Comparison of ENCODE assay signal across 9 mouse cellular contexts in the genomic region with DNA sequence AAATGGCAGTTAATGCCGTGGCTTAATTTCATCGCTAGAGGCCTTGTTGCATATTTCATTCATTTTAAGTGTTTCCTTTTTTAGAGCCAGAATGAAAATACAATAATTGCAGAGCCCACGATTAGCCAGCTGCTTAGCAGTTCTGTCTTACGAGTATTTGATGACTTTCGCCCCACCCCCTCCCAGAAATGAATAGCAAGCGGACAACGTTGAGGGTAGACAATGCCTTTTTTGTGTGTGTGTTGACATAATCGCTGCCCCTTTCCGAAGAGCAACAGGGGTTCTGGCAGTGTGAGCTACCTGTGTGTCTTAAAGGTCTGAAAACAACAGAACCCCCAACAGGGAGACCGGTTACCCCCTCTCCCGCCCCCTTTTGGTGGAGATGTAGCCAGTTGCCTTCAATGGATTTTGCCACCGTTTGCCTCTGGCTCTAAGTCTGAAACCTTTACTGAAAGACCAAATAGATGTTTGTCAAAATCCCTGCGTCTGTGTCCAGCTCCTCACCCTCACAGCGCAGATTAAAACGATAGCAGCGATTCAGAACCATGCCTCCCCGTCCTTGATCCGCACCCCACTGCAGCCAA.
DNase-seq lines count a peak whose midpoint lies in the region; ATAC-seq lines count a peak whose summit lies in the region.
"Had no signal": no experiment of that assay in that cellular context is flagged by ENCODE, and none has a peak within 500 bp of the region (broad histone marks: within the 10 kb centered on the region; RNA-seq: fewer than 3 reads in every experiment).

No protein-coding gene starts in this region.

- intact Hi-C loops in gastrocnemius, postnatal 36 days (cut with DNase I): no loop called here

- no peak for ATAC-seq in kidney, embryonic 15.5 days (replicated peaks; ENCODE audit: low FRiP score)
- peak; percentile 77 for ATAC-seq in forebrain, embryonic 14.5 days
- ATAC-seq in midbrain, embryonic 14.5 days (ENCODE audit: low FRiP score, low TSS enrichment): no peak

- no peaks in the 10 kb centered on the region for H3K27me3 ChIP-seq in kidney, embryonic 15.5 days
- H3K27me3 ChIP-seq in forebrain, embryonic 14.5 days (replicated peaks; ENCODE audit: control insufficient read depth, insufficient read depth, low read length): no peaks in the 10 kb centered on the region
- no peaks in the 10 kb centered on the region for H3K27me3 ChIP-seq in midbrain, embryonic 14.5 days (ENCODE audit: control insufficient read depth, insufficient read depth, low read length)

- no peaks in the 10 kb centered on the region for H3K4me1 ChIP-seq in kidney, embryonic 15.5 days
- peaks cover 8% of the 10 kb centered on the region; the same call in 1 of the 2 replicates for H3K4me1 ChIP-seq in forebrain, embryonic 14.5 days (ENCODE audit: control insufficient read depth, insufficient read depth, low read length)
- peaks cover 14% of the 10 kb centered on the region; the same call in 1 of the 2 replicates for H3K4me1 ChIP-seq in midbrain, embryonic 14.5 days (ENCODE audit: control insufficient read depth, insufficient read depth, low read length)

- WGBS in kidney, embryonic 15.5 days: 26% methylated on average over 18 of the region's 18 CpGs
- 3% methylated on average over 18 of the region's 18 CpGs for WGBS in forebrain, embryonic 14.5 days
- WGBS in midbrain, embryonic 14.5 days: 7% methylated on average over 18 of the region's 18 CpGs

- no peak overlapping the region for H3K27ac ChIP-seq in kidney, embryonic 15.5 days
- peak overlapping the region; percentile 45 for H3K27ac ChIP-seq in forebrain, embryonic 14.5 days (ENCODE audit: low read depth, low read length)
- peak overlapping the region; percentile 61 for H3K27ac ChIP-seq in midbrain, embryonic 14.5 days (replicated peaks; ENCODE audit: low read depth, low read length)

- H3K36me3 ChIP-seq in kidney, embryonic 15.5 days: no peaks in the 10 kb centered on the region
- H3K36me3 ChIP-seq in forebrain, embryonic 14.5 days (ENCODE audit: control insufficient read depth, insufficient read depth, low read length): no peaks in the 10 kb centered on the region
- H3K36me3 ChIP-seq in midbrain, embryonic 14.5 days (ENCODE audit: control insufficient read depth, insufficient read depth, low read length): no peaks in the 10 kb centered on the region

- H3K9ac ChIP-seq in kidney, embryonic 15.5 days: no peak overlapping the region
- H3K9ac ChIP-seq in forebrain, embryonic 14.5 days (ENCODE audit: low read length): peak overlapping the region; percentile 47; the same call in 1 of the 2 replicates
- peak overlapping the region; percentile 37; the same call in 1 of the 2 replicates for H3K9ac ChIP-seq in midbrain, embryonic 14.5 days (replicated peaks; ENCODE audit: low read length)

- peak overlapping the region; percentile 24 for H3K4me2 ChIP-seq in kidney, embryonic 15.5 days
- H3K4me2 ChIP-seq in forebrain, embryonic 14.5 days (ENCODE audit: low read length): peak overlapping the region; percentile 47
- peak overlapping the region; percentile 54 for H3K4me2 ChIP-seq in midbrain, embryonic 14.5 days (ENCODE audit: low read length)

- no peak overlapping the region for H3K4me3 ChIP-seq in kidney, embryonic 15.5 days (replicated peaks)
- H3K4me3 ChIP-seq in forebrain, embryonic 14.5 days (ENCODE audit: low read depth, low read length): peak overlapping the region; percentile 17
- H3K4me3 ChIP-seq in midbrain, embryonic 14.5 days (replicated peaks; ENCODE audit: low read depth, low read length): peak overlapping the region; percentile 22

- DNase-seq in kidney, adult 11 months: no peak
- peak; percentile 35 for DNase-seq in embryo, embryonic 11 days
- peak; percentile 81 for DNase-seq in forebrain, embryonic 14.5 days (ENCODE audit: low spot score)
- peak; percentile 71 for DNase-seq in midbrain, embryonic 14.5 days
- DNase-seq in gastrocnemius, postnatal 36 days: no peak
- DNase-seq in lung, postnatal 36 days: no peak
- DNase-seq in thymus, adult 18-20 months: no peak
- DNase-seq: kidney, postnatal 36 days had no signal

- no peaks in the 10 kb centered on the region for H3K9me3 ChIP-seq in kidney, embryonic 15.5 days (replicated peaks)
- no peaks in the 10 kb centered on the region for H3K9me3 ChIP-seq in forebrain, embryonic 14.5 days (replicated peaks; ENCODE audit: control insufficient read depth, low read length)
- H3K9me3 ChIP-seq in midbrain, embryonic 14.5 days (ENCODE audit: control insufficient read depth, low read length): no peaks in the 10 kb centered on the region

Comparison
In these comparisons a context has a peak if more than half of its experiments do, and no peak if none do; other contexts are left out.
1. DNase-seq: peak in embryo, embryonic 11 days (single experiment), forebrain, embryonic 14.5 days (single experiment) and midbrain, embryonic 14.5 days (single experiment); none in kidney, adult 11 months (single experiment), gastrocnemius, postnatal 36 days (0 of 2), lung, postnatal 36 days (single experiment) and thymus, adult 18-20 months (0 of 2).
2. Peak in every context shown above with its lines, with median percentiles within 50 percentile points of each other: H3K4me2 ChIP-seq.